Mouse (Mus musculus): ENCODE results near the gene Spsb4.

- TF ChIP-seq CTCF (IDR thresholded peaks at IDR 0.05) (no peak), POLR2A (IDR thresholded peaks at IDR 0.05; ENCODE audit: insufficient read depth, low read depth, low read length) (no peak)
Observed at GRCm38 (mm10) chr9:97003173-97003572, 15.5 kb downstream of the Spsb4 start.

All from heart, adult 2 months (tissue).